Mouse (Mus musculus) neural tube, embryonic 11.5 days (tissue): Measurements from ENCODE around the gene Selenow. TPM values are rescaled to one million over a fixed set of nuclear protein-coding genes. Genes with fewer than 3 reads are reported as not detected.

Experiments used
- ATAC-seq: fragments of 200-750 bp; cut with Nextera tagmentation; 2 replicates; pipeline ENCODE4 v1.8.0; 2017; ENCODE audit warnings: moderate number of reproducible peaks, mild to moderate bottlenecking, moderate TSS enrichment, moderate library complexity; ENCODE audit not compliant: insufficient read depth, low FRiP score, low TSS enrichment
- DNase-seq: peaks from one replicate; pipeline ENCODE4 v3.0.0-alpha.2; 2015; ENCODE audit warnings: low spot score
- H3K27ac ChIP-seq: fragments of 300-500 bp; sonication (generic); 2 replicates; pipeline ENCODE4 v1.5.1; 2014; ENCODE audit warnings: low read depth, mild to moderate bottlenecking, low read length
- H3K27me3 ChIP-seq: fragments of 300-500 bp; sonication (generic); 2 replicates; pipeline ENCODE4 v1.6.1; 2014; ENCODE audit warnings: mild to moderate bottlenecking, low read length, mixed read lengths; ENCODE audit not compliant: control insufficient read depth, insufficient read depth
- H3K36me3 ChIP-seq: fragments of 300-500 bp; sonication (generic); 2 replicates; pipeline ENCODE4 v1.6.1; 2014; ENCODE audit warnings: mild to moderate bottlenecking, low read length, moderate library complexity, mixed read lengths; ENCODE audit not compliant: control insufficient read depth, insufficient read depth
- H3K4me1 ChIP-seq: fragments of 300-500 bp; sonication (generic); 2 replicates; pipeline ENCODE4 v1.6.1; 2014; ENCODE audit warnings: low read length, mixed read lengths; ENCODE audit not compliant: control insufficient read depth, insufficient read depth
- H3K4me2 ChIP-seq: fragments of 300-500 bp; sonication (generic); 2 replicates; pipeline ENCODE4 v1.6.1; 2014; ENCODE audit warnings: low read depth, mild to moderate bottlenecking, moderate library complexity
- H3K4me3 ChIP-seq: fragments of 300-500 bp; sonication (generic); 2 replicates; pipeline ENCODE4 v1.5.1; 2014; ENCODE audit warnings: low read depth, low read length
- H3K9ac ChIP-seq: fragments of 300-500 bp; sonication (generic); 2 replicates; pipeline ENCODE4 v1.6.1; 2014; ENCODE audit warnings: mild to moderate bottlenecking, low read length
- H3K9me3 ChIP-seq: fragments of 300-500 bp; sonication (generic); 2 replicates; pipeline ENCODE4 v1.6.1; 2016; ENCODE audit warnings: low read length; ENCODE audit not compliant: control insufficient read depth
- WGBS: fragments of 180-500 bp; shearing (Covaris S2); extraction: QIAGEN DNeasy Blood & Tissue Kit; methylation state at CpG from one replicate; pipeline ENCODE4 v1.1.7; 2014; 5-methylcytosine and 5-hydroxymethylcytosine counted together
- polyA plus RNA-seq: library from polyadenylated mRNA; unstranded; fragments of >200 nt; fragmentation: Nextera tagmentation; extraction: Ambion mirVana; gene quantifications from 2 replicates; pipeline ENCODE4 v1.2.1, GENCODE M21; 2014

Gene Selenow
- 917 and 923 TPM in 2 replicates for polyA plus RNA-seq

DNA sequence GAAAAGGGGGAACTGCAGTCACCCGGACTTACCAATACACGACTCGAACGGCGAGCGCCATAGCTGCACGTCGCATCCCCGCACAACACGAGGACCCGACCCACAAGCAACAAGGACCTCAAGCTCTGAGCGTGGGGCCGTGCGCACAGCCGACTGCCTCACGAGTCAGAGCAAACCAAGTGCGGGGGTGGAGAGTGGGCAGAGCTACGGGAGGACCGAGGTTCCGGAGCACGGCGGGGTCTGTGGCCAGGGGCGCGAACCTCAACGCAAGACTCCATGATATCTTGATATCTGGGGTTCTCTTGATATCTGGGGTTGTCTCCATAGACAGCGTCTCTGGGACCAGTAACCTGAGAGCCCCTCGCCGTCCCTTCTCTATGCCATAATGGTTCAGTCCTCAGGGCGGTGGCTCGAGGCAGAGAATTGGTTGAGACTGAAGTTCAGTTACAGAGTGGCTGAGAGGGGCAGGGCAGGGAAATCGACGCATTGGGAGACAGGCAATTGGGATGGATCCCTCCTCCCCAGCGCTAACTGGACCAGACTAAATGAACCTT, at the start of gene Selenow:
Gene Selenow, minus strand, starts transcription at position 183 of the 554 bp plus-strand sequence.
- Histone ChIP-seq H3K4me2 (peak within 1 kb of the TSS; percentile 81), H3K4me3 (peak within 1 kb of the TSS; percentile 55), H3K27me3 (no peaks in the 10 kb centered on the region), H3K27ac (peak within 1 kb of the TSS; percentile 53; the same call in 1 of the 2 replicates), H3K4me1 (peaks cover 17% of the 10 kb centered on the region), H3K36me3 (peaks cover 10% of the 10 kb centered on the region), H3K9me3 (no peaks in the 10 kb centered on the region), H3K9ac (peak within 1 kb of the TSS; percentile 79)
- peak; percentile 94 for ATAC-seq
- peak; percentile 94 for DNase-seq
- WGBS = 0% methylated on average over 33 of the region's 33 CpGs

DNA sequence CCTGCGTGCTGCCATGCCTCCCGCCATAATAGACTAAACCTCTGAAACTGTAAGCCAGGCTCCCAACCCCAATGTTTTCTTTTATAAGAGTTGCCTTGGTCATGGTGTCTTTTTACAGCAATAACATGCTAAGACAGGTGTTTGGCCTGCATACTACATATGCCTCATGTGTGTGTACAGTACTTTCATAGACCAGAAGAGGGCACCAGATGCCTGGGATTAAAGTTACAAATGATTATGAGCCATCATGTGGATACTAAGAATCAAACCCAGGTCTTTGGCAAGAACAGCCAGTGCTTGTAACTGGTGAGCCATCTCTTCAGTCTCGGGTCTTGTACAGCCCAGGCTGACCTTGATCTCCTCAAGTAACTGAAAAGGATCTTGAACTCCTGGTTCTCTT, 47.5 kb upstream of the Selenow start:
- DNase-seq (no peak), ATAC-seq (no peak)
- no peaks in the 10 kb centered on the region for H3K4me1 ChIP-seq
- no peaks in the 10 kb centered on the region for H3K9me3 ChIP-seq
- H3K27ac ChIP-seq = no peak overlapping the region
- H3K36me3 ChIP-seq = peaks cover 11% of the 10 kb centered on the region
- H3K9ac ChIP-seq = no peak overlapping the region
- no peaks in the 10 kb centered on the region for H3K27me3 ChIP-seq
- H3K4me3 ChIP-seq = no peak overlapping the region
- H3K4me2 ChIP-seq = no peak overlapping the region
- WGBS = 81% methylated on average over 3 of the region's 3 CpGs

DNA sequence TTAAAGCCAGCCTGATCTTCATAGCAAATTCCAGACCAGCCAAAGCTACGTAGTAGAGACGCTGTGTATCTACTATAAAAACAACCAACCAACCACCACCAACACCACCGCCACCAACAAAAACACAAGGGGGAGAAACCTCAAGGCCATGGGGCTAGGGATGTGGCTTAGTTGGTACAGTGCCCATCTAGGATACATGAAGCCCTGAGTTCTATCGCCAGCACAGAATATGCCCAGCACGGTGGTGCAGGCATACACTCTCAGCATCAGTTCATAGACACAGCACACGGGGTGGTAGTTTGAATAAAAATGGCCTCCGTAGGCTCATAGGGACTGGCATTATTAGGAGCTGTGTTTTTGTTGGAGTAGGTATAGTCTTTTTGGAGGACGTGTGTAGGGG, 46.1 kb upstream of the Selenow start:
- Histone ChIP-seq H3K9me3 (no peaks in the 10 kb centered on the region), H3K36me3 (peaks cover 6% of the 10 kb centered on the region)

DNA sequence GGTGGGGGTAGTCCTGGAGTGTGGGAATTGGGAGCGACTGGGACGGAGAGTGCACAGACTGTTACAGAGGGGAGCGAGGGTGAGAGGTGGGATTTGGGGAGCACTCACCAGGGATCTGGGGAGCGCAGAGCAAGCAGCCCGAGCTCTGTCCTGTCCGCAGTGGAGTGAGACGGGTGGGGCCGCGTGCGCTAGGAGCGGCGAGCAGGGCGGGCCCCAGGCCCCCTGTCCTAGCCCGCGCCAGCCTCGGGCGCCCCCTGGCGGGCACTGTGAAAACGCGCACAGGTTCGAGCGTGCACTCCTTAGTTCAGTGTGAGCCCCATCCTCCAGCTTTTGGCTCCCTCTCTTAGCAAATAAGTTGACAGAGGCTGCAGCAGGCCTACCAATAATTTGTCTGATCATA, 45.1 kb upstream of the Selenow start, which contains the start of gene Ehd2:
Gene Ehd2, minus strand, starts transcription at position 256 of the 400 bp plus-strand sequence.
- WGBS = under 1% methylated on average over 21 of the region's 22 CpGs
- Histone ChIP-seq H3K27me3 (no peaks in the 10 kb centered on the region), H3K9ac (peak within 1 kb of the TSS; percentile 30; the same call in 1 of the 2 replicates), H3K4me2 (peak within 1 kb of the TSS; percentile 48), H3K9me3 (no peaks in the 10 kb centered on the region), H3K4me1 (0 out of 2 replicates have a peak, but pooled peaks cover 6% of the 10 kb centered on the region), H3K4me3 (peak within 1 kb of the TSS; percentile 24), H3K36me3 (peaks cover 6% of the 10 kb centered on the region), H3K27ac (no peak within 1 kb of the TSS)
- DNase-seq (peak; percentile 79), ATAC-seq (peak; percentile 84)

More for the DNA sequence above, 46.1 kb upstream of the Selenow start:
- Histone ChIP-seq H3K4me1 (no peaks in the 10 kb centered on the region), H3K27me3 (no peaks in the 10 kb centered on the region), H3K4me2 (no peak overlapping the region), H3K4me3 (no peak overlapping the region), H3K27ac (no peak overlapping the region), H3K9ac (no peak overlapping the region)
- 85% methylated on average over 8 of the region's 8 CpGs for WGBS
- no peak for ATAC-seq
- no peak for DNase-seq

DNA sequence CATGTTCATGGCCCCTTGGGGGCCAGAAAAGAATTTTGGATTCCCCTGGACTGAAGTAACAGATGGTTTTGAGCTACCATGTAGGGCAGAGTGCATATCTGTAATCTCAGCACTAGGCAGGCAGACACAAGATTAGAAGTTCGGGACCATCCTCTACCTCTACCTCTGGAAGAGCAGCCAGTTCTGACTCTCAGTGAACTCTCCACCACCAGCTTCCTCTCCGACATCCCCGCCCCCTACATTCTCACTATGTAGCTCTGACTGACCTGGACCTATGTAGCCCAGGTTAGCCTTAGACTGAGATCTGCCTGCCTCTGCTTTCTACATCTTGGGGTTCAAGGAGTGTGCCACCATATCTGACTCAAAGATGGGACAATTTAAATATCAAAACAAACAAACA, 44.3 kb upstream of the Selenow start:
- Histone ChIP-seq H3K36me3 (no peaks in the 10 kb centered on the region), H3K9me3 (no peaks in the 10 kb centered on the region), H3K4me3 (no peak overlapping the region), H3K4me2 (no peak overlapping the region), H3K27me3 (no peaks in the 10 kb centered on the region), H3K27ac (no peak overlapping the region), H3K4me1 (0 out of 2 replicates have a peak, but pooled peaks cover 6% of the 10 kb centered on the region), H3K9ac (no peak overlapping the region)
- no peak for ATAC-seq
- 86% methylated on average over 3 of the region's 3 CpGs for whole genome bisulfite sequencing
- DNase-seq = no peak

DNA sequence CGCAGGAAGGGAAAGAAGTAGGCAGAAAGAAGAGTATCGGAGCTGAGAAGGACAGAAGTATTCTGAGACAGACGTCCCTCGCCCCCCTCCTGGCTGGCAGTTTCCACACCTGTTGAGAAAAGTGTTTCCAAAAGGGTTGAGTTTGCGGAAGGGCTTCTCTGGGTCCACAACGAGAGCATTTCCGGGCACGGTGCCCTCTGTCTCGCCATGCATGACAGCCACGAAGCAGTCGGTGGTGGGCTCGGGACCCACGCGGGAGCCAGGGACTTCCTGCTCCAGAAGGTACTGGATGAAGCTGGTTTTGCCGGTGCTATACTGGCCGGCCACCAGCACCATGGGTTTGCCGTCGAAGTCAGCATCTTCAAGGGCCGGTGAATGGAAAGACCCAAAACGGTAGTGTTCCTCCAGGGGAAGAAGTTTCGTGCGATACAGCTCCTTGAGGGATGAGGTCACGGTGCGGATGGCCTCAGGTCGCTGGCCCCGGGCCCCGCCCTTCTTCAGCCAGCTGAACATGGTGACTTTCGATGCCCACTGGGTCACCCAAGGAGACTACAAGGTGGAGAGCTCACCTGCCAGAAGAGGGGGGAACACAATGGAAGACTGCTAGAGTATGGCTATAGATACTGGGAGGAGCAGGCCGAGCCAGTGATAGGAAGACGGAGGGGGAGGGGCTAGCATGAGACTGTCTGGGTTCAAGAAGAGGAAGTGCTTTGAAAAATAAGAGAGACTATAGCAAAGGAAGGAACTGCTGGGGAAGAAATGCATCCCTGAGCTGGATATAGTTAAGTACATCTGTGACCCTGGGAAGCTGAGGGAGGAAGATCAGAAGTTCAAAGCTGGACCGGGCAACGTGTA, 41.8 kb upstream of the Selenow start:
- Histone ChIP-seq H3K4me2 (no peak overlapping the region), H3K9ac (no peak overlapping the region), H3K36me3 (no peaks in the 10 kb centered on the region), H3K4me1 (0 out of 2 replicates have a peak, but pooled peaks cover 12% of the 10 kb centered on the region), H3K27ac (no peak overlapping the region), H3K27me3 (no peaks in the 10 kb centered on the region), H3K4me3 (no peak overlapping the region), H3K9me3 (no peaks in the 10 kb centered on the region)
- DNase-seq (no peak), ATAC-seq (no peak)
- 89% methylated on average over 32 of the region's 32 CpGs for WGBS

DNA sequence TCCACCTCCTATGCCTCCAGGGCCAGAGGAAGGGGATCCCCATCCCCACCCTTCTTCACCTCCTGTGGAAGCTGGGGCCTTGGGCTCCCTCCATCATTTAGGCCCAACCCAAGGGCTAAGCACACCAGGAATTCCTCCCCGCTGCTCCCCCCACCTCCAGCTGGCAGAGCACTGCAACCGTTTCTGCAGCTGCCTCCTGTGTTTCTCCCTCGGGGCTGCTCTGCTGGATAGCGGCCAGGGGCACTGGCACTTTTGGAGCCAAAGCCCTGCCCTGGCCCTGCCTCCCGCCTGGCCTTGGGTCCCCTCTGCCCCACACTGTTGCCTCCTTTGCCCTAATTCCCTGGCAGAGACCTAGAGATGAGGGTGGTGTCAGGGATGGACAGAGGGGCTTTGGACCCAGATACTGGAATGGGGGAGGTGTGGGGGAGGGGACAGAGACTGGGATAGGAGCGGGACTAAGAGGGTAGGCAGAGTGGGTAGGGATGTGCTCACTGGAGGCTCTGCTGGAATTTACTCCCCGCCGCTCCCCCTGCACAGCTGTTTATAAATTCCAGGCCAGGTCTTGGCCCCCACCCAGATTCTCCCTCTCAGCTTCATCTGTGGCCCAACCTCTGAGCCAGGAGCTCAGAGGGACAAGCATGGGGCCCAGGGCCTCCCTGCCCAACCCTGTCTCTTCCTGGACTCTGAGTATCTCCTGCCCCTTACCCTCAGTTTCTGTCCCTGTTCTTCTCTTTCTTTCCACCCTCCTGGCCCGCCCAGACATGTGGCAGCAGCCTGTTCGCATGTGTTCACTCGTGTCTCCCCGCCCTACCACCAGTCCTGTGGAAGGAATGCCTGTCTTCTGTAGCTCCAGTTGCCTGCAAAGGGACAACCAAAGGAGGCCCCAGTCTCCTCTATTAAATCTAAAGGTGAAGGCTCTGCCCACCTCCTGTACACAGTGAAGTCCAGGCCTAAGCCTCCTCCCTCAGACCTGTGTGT, 40.4 kb upstream of the Selenow start:
- no peak for DNase-seq
- Histone ChIP-seq H3K4me3 (no peak overlapping the region), H3K27ac (no peak overlapping the region)

DNA sequence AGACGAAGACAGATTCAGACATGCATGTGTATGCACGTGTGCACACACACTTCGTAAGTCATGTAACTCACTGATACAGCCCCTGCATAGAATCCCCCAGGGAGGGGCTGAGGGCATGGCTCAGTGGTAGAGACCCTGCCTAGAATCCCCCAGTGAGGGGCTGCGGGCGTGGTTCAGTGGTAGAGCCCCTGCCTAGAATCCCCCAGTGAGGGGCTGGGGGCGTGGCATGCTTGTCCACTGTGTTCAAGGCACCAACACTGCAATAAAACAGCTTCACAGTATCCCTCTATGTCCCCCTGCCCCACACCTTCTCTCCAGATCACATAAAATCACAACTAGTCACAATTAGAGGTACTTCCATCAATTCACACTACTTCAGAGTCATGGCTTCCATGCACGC, 39.6 kb upstream of the Selenow start:
- ATAC-seq = no peak
- no peaks in the 10 kb centered on the region for H3K27me3 ChIP-seq
- H3K36me3 ChIP-seq = no peaks in the 10 kb centered on the region
- 0 out of 2 replicates have a peak, but pooled peaks cover 12% of the 10 kb centered on the region for H3K4me1 ChIP-seq
- H3K9me3 ChIP-seq = no peaks in the 10 kb centered on the region
- H3K9ac ChIP-seq = no peak overlapping the region
- H3K27ac ChIP-seq = no peak overlapping the region
- 88% methylated on average over 7 of the region's 7 CpGs for WGBS
- H3K4me3 ChIP-seq = no peak overlapping the region
- H3K4me2 ChIP-seq = no peak overlapping the region
- DNase-seq = no peak

More for the DNA sequence above, 40.4 kb upstream of the Selenow start:
- Histone ChIP-seq H3K9ac (no peak overlapping the region), H3K4me1 (0 out of 2 replicates have a peak, but pooled peaks cover 12% of the 10 kb centered on the region), H3K4me2 (no peak overlapping the region), H3K27me3 (no peaks in the 10 kb centered on the region), H3K36me3 (no peaks in the 10 kb centered on the region), H3K9me3 (no peaks in the 10 kb centered on the region)
- 45% methylated on average over 12 of the region's 12 CpGs for WGBS
- no peak for ATAC-seq
